Mouse (Mus musculus) liver, embryonic 12.5 days (tissue): ENCODE results near the gene Sp3. TPM values are rescaled to one million over a fixed set of nuclear protein-coding genes. Genes with fewer than 3 reads are reported as not detected.

Source experiments
- ATAC-seq: fragments of 200-750 bp; cut with Nextera tagmentation; 2 replicates; pipeline ENCODE4 v1.8.0; 2017; ENCODE audit warnings: moderate number of reproducible peaks, mild to moderate bottlenecking, moderate library complexity
- H3K27ac ChIP-seq: fragments of 300-500 bp; sonication (generic); 2 replicates; pipeline ENCODE4 v1.5.1; 2016; ENCODE audit warnings: mild to moderate bottlenecking
- H3K27me3 ChIP-seq: fragments of 300-500 bp; sonication (generic); replicated peaks from 2 replicates; pipeline ENCODE4 v1.6.1; 2016; ENCODE audit warnings: mild to moderate bottlenecking, moderate library complexity
- H3K36me3 ChIP-seq: fragments of 300-500 bp; sonication (generic); 2 replicates; pipeline ENCODE4 v1.6.1; 2016; ENCODE audit warnings: mild to moderate bottlenecking, moderate library complexity
- H3K4me1 ChIP-seq: fragments of 300-500 bp; sonication (generic); 2 replicates; pipeline ENCODE4 v1.6.1; 2016
- H3K4me2 ChIP-seq: fragments of 300-500 bp; sonication (generic); 2 replicates; pipeline ENCODE4 v1.6.1; 2016; ENCODE audit warnings: mild to moderate bottlenecking, moderate library complexity
- H3K4me3 ChIP-seq: fragments of 300-500 bp; sonication (generic); 2 replicates; pipeline ENCODE4 v1.5.1; 2016; ENCODE audit warnings: mild to moderate bottlenecking, moderate library complexity
- H3K9ac ChIP-seq: fragments of 300-500 bp; sonication (generic); 2 replicates; pipeline ENCODE4 v1.6.1; 2016; ENCODE audit warnings: mild to moderate bottlenecking, moderate library complexity
- H3K9me3 ChIP-seq: fragments of 300-500 bp; sonication (generic); replicated peaks from 2 replicates; pipeline ENCODE4 v1.6.1; 2016; ENCODE audit warnings: mild to moderate bottlenecking, moderate library complexity
- WGBS: fragments of 180-500 bp; shearing (Covaris S2); methylation state at CpG from one replicate; pipeline ENCODE4 v1.1.7; 2016; ENCODE audit not compliant: insufficient replicate concordance; 5-methylcytosine and 5-hydroxymethylcytosine counted together
- polyA plus RNA-seq: library from polyadenylated mRNA; unstranded; fragments of >200 nt; fragmentation: Nextera tagmentation; extraction: Ambion mirVana; gene quantifications from 2 replicates; pipeline ENCODE4 v1.2.1, GENCODE M21; 2016

The Sp3 gene
- polyA plus RNA-seq, 1 experiment from 2014 or later: 45.2 TPM

GRCm38 (mm10) chr2:72986616-72987015 is 6.4 kb upstream of the Sp3 start, which contains the start of gene Gm11084:
TSS of gene Gm11084 (minus strand) at chr2:72986716.
- H3K36me3 ChIP-seq: peaks cover 7% of the 10 kb centered on the region; the same call in 1 of the 2 replicates
- no peak within 1 kb of the TSS for H3K9ac ChIP-seq
- H3K4me3 ChIP-seq: no peak within 1 kb of the TSS
- no peaks in the 10 kb centered on the region for H3K27me3 ChIP-seq
- no peak within 1 kb of the TSS for H3K4me2 ChIP-seq
- 0 out of 2 replicates have a peak, but pooled peaks cover 6% of the 10 kb centered on the region for H3K9me3 ChIP-seq
- 75% methylated on average over 5 of the region's 5 CpGs for WGBS
- H3K27ac ChIP-seq: no peak within 1 kb of the TSS
- no peak for ATAC-seq
- peaks cover 19% of the 10 kb centered on the region for H3K4me1 ChIP-seq

GRCm38 (mm10) chr2:72985516-72985915 is 5.3 kb upstream of the Sp3 start:
- H3K36me3 ChIP-seq: peaks cover 7% of the 10 kb centered on the region; the same call in 1 of the 2 replicates
- WGBS: 44% methylated on average over 1 of the region's 1 CpGs
- no peaks in the 10 kb centered on the region for H3K27me3 ChIP-seq
- no peak overlapping the region for H3K4me2 ChIP-seq
- H3K27ac ChIP-seq: no peak overlapping the region
- no peak for ATAC-seq
- H3K9me3 ChIP-seq: 0 out of 2 replicates have a peak, but pooled peaks cover 6% of the 10 kb centered on the region
- no peak overlapping the region for H3K9ac ChIP-seq
- peaks cover 26% of the 10 kb centered on the region for H3K4me1 ChIP-seq
- no peak overlapping the region for H3K4me3 ChIP-seq

- Histone ChIP-seq H3K27me3 (no peaks in the 10 kb centered on the region), H3K9me3 (0 out of 2 replicates have a peak, but pooled peaks cover 6% of the 10 kb centered on the region), H3K4me1 (peaks cover 26% of the 10 kb centered on the region), H3K4me2 (no peak overlapping the region), H3K9ac (no peak overlapping the region), H3K27ac (no peak overlapping the region), H3K36me3 (peaks cover 7% of the 10 kb centered on the region; the same call in 1 of the 2 replicates), H3K4me3 (no peak overlapping the region)
- 78% methylated on average over 4 of the region's 4 CpGs for WGBS
- no peak for ATAC-seq
Observed at GRCm38 (mm10) chr2:72984806-72985205, 4.6 kb upstream of the Sp3 start.

GRCm38 (mm10) chr2:72983211-72983610 is 3.0 kb upstream of the Sp3 start:
- Histone ChIP-seq H3K9ac (no peak overlapping the region), H3K27me3 (no peaks in the 10 kb centered on the region), H3K4me1 (peaks cover 26% of the 10 kb centered on the region), H3K36me3 (no peaks in the 10 kb centered on the region), H3K4me3 (no peak overlapping the region), H3K4me2 (no peak overlapping the region), H3K27ac (no peak overlapping the region), H3K9me3 (no peaks in the 10 kb centered on the region)
- ATAC-seq: no peak
- WGBS: 75% methylated on average over 3 of the region's 3 CpGs

- no peak overlapping the region for H3K4me3 ChIP-seq
- WGBS: 79% methylated on average over 7 of the region's 7 CpGs
- H3K4me2 ChIP-seq: no peak overlapping the region
- no peak overlapping the region for H3K9ac ChIP-seq
- H3K9me3 ChIP-seq: no peaks in the 10 kb centered on the region
- 0 out of 2 replicates have a peak overlapping the region, but pooled peaks have one; percentile 100 for H3K27ac ChIP-seq
- no peak for ATAC-seq
- peaks cover 28% of the 10 kb centered on the region for H3K4me1 ChIP-seq
- 0 out of 2 replicates have a peak, but pooled peaks cover under 1% of the 10 kb centered on the region for H3K36me3 ChIP-seq
- H3K27me3 ChIP-seq: no peaks in the 10 kb centered on the region
Observed at GRCm38 (mm10) chr2:72982110-72982785, 2.0 kb upstream of the Sp3 start.

GRCm38 (mm10) chr2:72981441-72982109 is 1.3 kb upstream of the Sp3 start:
- Histone ChIP-seq H3K4me2 (peak overlapping the region; percentile 79), H3K36me3 (peaks cover 5% of the 10 kb centered on the region; the same call in 1 of the 2 replicates), H3K9me3 (no peaks in the 10 kb centered on the region), H3K27ac (peak overlapping the region; percentile 100), H3K4me1 (peaks cover 34% of the 10 kb centered on the region), H3K9ac (peak overlapping the region; percentile 100), H3K27me3 (no peaks in the 10 kb centered on the region), H3K4me3 (peak overlapping the region; percentile 89)
- 69% methylated on average over 9 of the region's 9 CpGs for WGBS
- no peak for ATAC-seq

GRCm38 (mm10) chr2:72981075-72981420 is 802 bp upstream of the Sp3 start:
- Histone ChIP-seq H3K27me3 (no peaks in the 10 kb centered on the region), H3K4me1 (peaks cover 38% of the 10 kb centered on the region), H3K36me3 (peaks cover 9% of the 10 kb centered on the region), H3K9me3 (no peaks in the 10 kb centered on the region), H3K4me3 (peak overlapping the region; percentile 89), H3K4me2 (peak overlapping the region; percentile 79), H3K27ac (peak overlapping the region; percentile 100), H3K9ac (peak overlapping the region; percentile 100)
- ATAC-seq: no peak
- 8% methylated on average over 3 of the region's 3 CpGs for WGBS

GRCm38 (mm10) chr2:72979659-72980071 is 581 bp downstream of the Sp3 start:
- Histone ChIP-seq H3K9me3 (no peaks in the 10 kb centered on the region), H3K27ac (peak overlapping the region; percentile 100), H3K36me3 (peaks cover 16% of the 10 kb centered on the region), H3K4me1 (peaks cover 43% of the 10 kb centered on the region), H3K4me2 (peak overlapping the region; percentile 79), H3K4me3 (peak overlapping the region; percentile 89), H3K9ac (peak overlapping the region; percentile 100), H3K27me3 (no peaks in the 10 kb centered on the region)
- WGBS: under 1% methylated on average over 33 of the region's 54 CpGs
- ATAC-seq: peak; percentile 69

- 2% methylated on average over 42 of the region's 107 CpGs for WGBS
- peak overlapping the region; percentile 79 for H3K4me2 ChIP-seq
- H3K36me3 ChIP-seq: peaks cover 17% of the 10 kb centered on the region
- H3K4me3 ChIP-seq: peak overlapping the region; percentile 89
- ATAC-seq: peak; percentile 81
- peaks cover 40% of the 10 kb centered on the region for H3K4me1 ChIP-seq
- H3K9ac ChIP-seq: peak overlapping the region; percentile 100
- H3K27me3 ChIP-seq: no peaks in the 10 kb centered on the region
- peak overlapping the region; percentile 100 for H3K27ac ChIP-seq
- H3K9me3 ChIP-seq: no peaks in the 10 kb centered on the region
Observed at GRCm38 (mm10) chr2:72978901-72979658, 1.2 kb downstream of the Sp3 start.

- Histone ChIP-seq H3K4me3 (peak overlapping the region; percentile 89), H3K27me3 (no peaks in the 10 kb centered on the region), H3K4me2 (peak overlapping the region; percentile 79), H3K9me3 (no peaks in the 10 kb centered on the region), H3K27ac (peak overlapping the region; percentile 100), H3K4me1 (peaks cover 41% of the 10 kb centered on the region), H3K9ac (peak overlapping the region; percentile 100), H3K36me3 (peaks cover 22% of the 10 kb centered on the region)
- under 1% methylated on average over 32 of the region's 38 CpGs for WGBS
- peak; percentile 28 for ATAC-seq
Observed at GRCm38 (mm10) chr2:72978473-72978872, 1.8 kb downstream of the Sp3 start.

- H3K27me3 ChIP-seq: no peaks in the 10 kb centered on the region
- WGBS: 70% methylated on average over 1 of the region's 1 CpGs
- H3K9ac ChIP-seq: peak overlapping the region; percentile 65
- H3K27ac ChIP-seq: no peak overlapping the region
- H3K9me3 ChIP-seq: no peaks in the 10 kb centered on the region
- peaks cover 41% of the 10 kb centered on the region for H3K4me1 ChIP-seq
- no peak for ATAC-seq
- peak overlapping the region; percentile 55 for H3K4me3 ChIP-seq
- H3K4me2 ChIP-seq: peak overlapping the region; percentile 74
- H3K36me3 ChIP-seq: peaks cover 24% of the 10 kb centered on the region
Observed at GRCm38 (mm10) chr2:72977272-72977671, 3.0 kb downstream of the Sp3 start.
